7 mouse cellular contexts compared by ENCODE assay signal in genomic region chr2:26118584-26119309, GRCm38 (mm10). TPM values are rescaled to one million over a fixed set of nuclear protein-coding genes. Genes with fewer than 3 reads are reported as not detected.
DNase-seq lines count a peak whose midpoint lies in the region; ATAC-seq lines count a peak whose summit lies in the region.

No protein-coding gene starts in this region.

- peaks cover 57% of the 10 kb centered on the region for H3K4me1 ChIP-seq in liver, embryonic 12.5 days
- peaks cover 7% of the 10 kb centered on the region; the same call in 1 of the 2 replicates for H3K4me1 ChIP-seq in liver, embryonic 11.5 days (replicated peaks; ENCODE audit: control insufficient read depth, insufficient read depth, low read length)
- peaks cover 44% of the 10 kb centered on the region for H3K4me1 ChIP-seq in embryonic facial prominence, embryonic 15.5 days
- H3K4me1 ChIP-seq in liver, embryonic 16.5 days (ENCODE audit: control insufficient read depth, low read depth, low read length), result peaks cover 41% of the 10 kb centered on the region

- peaks cover 79% of the 10 kb centered on the region for H3K27me3 ChIP-seq in liver, embryonic 12.5 days (replicated peaks)
- peaks cover 30% of the 10 kb centered on the region for H3K27me3 ChIP-seq in liver, embryonic 11.5 days (replicated peaks; ENCODE audit: control insufficient read depth, insufficient read depth, low read length)
- H3K27me3 ChIP-seq in embryonic facial prominence, embryonic 15.5 days, result peaks cover 8% of the 10 kb centered on the region
- peaks cover 34% of the 10 kb centered on the region for H3K27me3 ChIP-seq in liver, embryonic 16.5 days (ENCODE audit: control insufficient read depth, insufficient read depth, low read depth, low read length)

- H3K27ac ChIP-seq in liver, embryonic 12.5 days, result no peak overlapping the region
- no peak overlapping the region for H3K27ac ChIP-seq in liver, embryonic 11.5 days (ENCODE audit: low read depth, low read length)
- H3K27ac ChIP-seq in embryonic facial prominence, embryonic 15.5 days (replicated peaks), result peak overlapping the region; percentile 72
- peak overlapping the region; percentile 50 for H3K27ac ChIP-seq in liver, embryonic 16.5 days (ENCODE audit: low read length)

- intact Hi-C loops in heart, postnatal 36 days (cut with DNase I), result no loop called here
- intact Hi-C loops in left cerebral cortex, postnatal 14 days (cut with DNase I), result no loop called here

- no peak for DNase-seq in liver, embryonic 11.5 days (ENCODE audit: low spot score)
- DNase-seq in heart, postnatal 36 days, result peak; percentile 32 to 40
- DNase-seq in thymus, postnatal 14 days, result no peak
- DNase-seq in left cerebral cortex, postnatal 14 days (ENCODE audit: low spot score in 2 of 2), result no peak

- 58% methylated on average over 4 of the region's 4 CpGs for WGBS in liver, embryonic 12.5 days (ENCODE audit: insufficient replicate concordance)
- 67% methylated on average over 4 of the region's 4 CpGs for WGBS in liver, embryonic 11.5 days
- 33% methylated on average over 4 of the region's 4 CpGs for WGBS in embryonic facial prominence, embryonic 15.5 days
- 42% methylated on average over 4 of the region's 4 CpGs for WGBS in liver, embryonic 16.5 days (ENCODE audit: insufficient replicate concordance)

- H3K4me3 ChIP-seq in liver, embryonic 12.5 days, result no peak overlapping the region
- no peak overlapping the region for H3K4me3 ChIP-seq in liver, embryonic 11.5 days (ENCODE audit: low read depth, low read length)
- no peak overlapping the region for H3K4me3 ChIP-seq in embryonic facial prominence, embryonic 15.5 days (replicated peaks)
- H3K4me3 ChIP-seq in liver, embryonic 16.5 days (ENCODE audit: low read depth, low read length), result no peak overlapping the region

- no peak; the same call in 1 of the 2 replicates for ATAC-seq in liver, embryonic 12.5 days
- ATAC-seq in liver, embryonic 11.5 days (replicated peaks; ENCODE audit: low FRiP score), result no peak
- ATAC-seq in embryonic facial prominence, embryonic 15.5 days (ENCODE audit: insufficient number of reproducible peaks, low FRiP score, low TSS enrichment, low read depth), result peak; percentile 64
- ATAC-seq in liver, embryonic 16.5 days (ENCODE audit: low read depth), result peak; percentile 46; the same call in 1 of the 2 replicates

- peak overlapping the region; percentile 21 for H3K4me2 ChIP-seq in liver, embryonic 12.5 days
- H3K4me2 ChIP-seq in liver, embryonic 11.5 days, result no peak overlapping the region
- no peak overlapping the region; the same call in 1 of the 2 replicates for H3K4me2 ChIP-seq in embryonic facial prominence, embryonic 15.5 days (replicated peaks)
- H3K4me2 ChIP-seq in liver, embryonic 16.5 days (ENCODE audit: low read depth, low read length), result no peak overlapping the region

- H3K9me3 ChIP-seq in liver, embryonic 12.5 days (replicated peaks), result no peaks in the 10 kb centered on the region
- H3K9me3 ChIP-seq in liver, embryonic 11.5 days (ENCODE audit: control insufficient read depth, low read length), result no peaks in the 10 kb centered on the region
- no peaks in the 10 kb centered on the region for H3K9me3 ChIP-seq in embryonic facial prominence, embryonic 15.5 days (replicated peaks)
- no peaks in the 10 kb centered on the region for H3K9me3 ChIP-seq in liver, embryonic 16.5 days (replicated peaks; ENCODE audit: control insufficient read depth, low read length)

- no peaks in the 10 kb centered on the region for H3K36me3 ChIP-seq in liver, embryonic 12.5 days
- H3K36me3 ChIP-seq in liver, embryonic 11.5 days (ENCODE audit: control insufficient read depth, insufficient read depth, low read length), result no peaks in the 10 kb centered on the region
- no peaks in the 10 kb centered on the region for H3K36me3 ChIP-seq in embryonic facial prominence, embryonic 15.5 days
- no peaks in the 10 kb centered on the region for H3K36me3 ChIP-seq in liver, embryonic 16.5 days (ENCODE audit: control insufficient read depth, insufficient read depth)

- H3K9ac ChIP-seq in liver, embryonic 12.5 days, result no peak overlapping the region; the same call in 1 of the 2 replicates
- H3K9ac ChIP-seq in liver, embryonic 11.5 days (ENCODE audit: low read depth, low read length), result no peak overlapping the region
- no peak overlapping the region for H3K9ac ChIP-seq in embryonic facial prominence, embryonic 15.5 days
- peak overlapping the region; percentile 8 for H3K9ac ChIP-seq in liver, embryonic 16.5 days (ENCODE audit: low read depth, low read length)

RNA-seq across cellular contexts. Expression of gene Nacc2, which starts 4.3 kb away (rescaled TPM):
- 3.0 and 3.2 TPM in 2 replicates for polyA plus RNA-seq in liver, embryonic 12.5 days (2016; fragmentation: Nextera tagmentation; extraction: Ambion mirVana)
- 4.0 TPM in 2 replicates for polyA plus RNA-seq in liver, embryonic 11.5 days (2014; fragmentation: Nextera tagmentation; extraction: Ambion mirVana)
- 7.9 and 9.0 TPM in 2 replicates for polyA plus RNA-seq in embryonic facial prominence, embryonic 15.5 days (2015; fragmentation: Nextera tagmentation; extraction: Ambion mirVana)
- total RNA-seq in heart, postnatal 36 days (2021), result 10 to 100 TPM; 23.4 to 25.3 TPM
- polyA plus RNA-seq in liver, embryonic 16.5 days (2015; fragmentation: Nextera tagmentation; extraction: Ambion mirVana), result 3.9 and 6.4 TPM in 2 replicates
- total RNA-seq in left cerebral cortex, postnatal 14 days (2021), result 10 to 100 TPM; 58.1 to 58.8 TPM

Comparison
In these comparisons a context has a peak if more than half of its experiments do, and no peak if none do; other contexts are left out.
1. ATAC-seq: peak in embryonic facial prominence, embryonic 15.5 days (single experiment) and liver, embryonic 16.5 days (single experiment); none in liver, embryonic 12.5 days (single experiment) and liver, embryonic 11.5 days (single experiment).
2. H3K27ac ChIP-seq: peak in embryonic facial prominence, embryonic 15.5 days (single experiment) and liver, embryonic 16.5 days (single experiment); none in liver, embryonic 12.5 days (single experiment) and liver, embryonic 11.5 days (single experiment).
3. DNase-seq: peak in heart, postnatal 36 days (2 of 2); none in liver, embryonic 11.5 days (single experiment), thymus, postnatal 14 days (single experiment) and left cerebral cortex, postnatal 14 days (0 of 2).